ENCODE assay signal across 13 mouse cellular contexts in genomic region chr10:80315315-80315714, GRCm38 (mm10). TPM values are rescaled to one million over a fixed set of nuclear protein-coding genes. Genes with fewer than 3 reads are reported as not detected.
A peak's percentile ranks its signal among the peaks of the same experiment; 100 is the strongest.
DNase-seq lines count a peak whose midpoint lies in the region; ATAC-seq and TF ChIP-seq lines count a peak whose summit lies in the region.
"Had no signal": no experiment of that assay in that cellular context is flagged by ENCODE, and none has a peak within 500 bp of the region (broad histone marks: within the 10 kb centered on the region; RNA-seq: fewer than 3 reads in every experiment).

No protein-coding gene starts in this region.

- 37% methylated on average over 27 of the region's 27 CpGs for WGBS in heart, embryonic 13.5 days
- WGBS in lung, embryonic 16.5 days: 36% methylated on average over 27 of the region's 27 CpGs
- 47% methylated on average over 27 of the region's 27 CpGs for WGBS in embryonic facial prominence, embryonic 10.5 days

- no peak for DNase-seq in heart, postnatal 25 days (ENCODE audit: low spot score)
- no peak for DNase-seq in lung, postnatal 10 days
- no peak for DNase-seq in ES-E14 (ENCODE audit: low read depth, low spot score)
- DNase-seq in embryonic facial prominence, embryonic 10.5 days (ENCODE audit: low spot score): no peak
- DNase-seq in right cerebral cortex, postnatal 14 days: no peak
- DNase-seq: kidney, postnatal 36 days had no signal

- H3K9me3 ChIP-seq in heart, embryonic 13.5 days: no peaks in the 10 kb centered on the region
- no peaks in the 10 kb centered on the region for H3K9me3 ChIP-seq in lung, embryonic 16.5 days (ENCODE audit: control insufficient read depth, low read length)
- H3K9me3 ChIP-seq in ES-E14 (ENCODE audit: control insufficient read depth, insufficient read depth, low read depth, low read length): no peaks in the 10 kb centered on the region
- H3K9me3 ChIP-seq in embryonic facial prominence, embryonic 10.5 days: no peaks in the 10 kb centered on the region
- H3K9me3 ChIP-seq: embryonic facial prominence, embryonic 15.5 days; liver, embryonic 15.5 days had no signal

- peaks cover 81% of the 10 kb centered on the region for H3K27me3 ChIP-seq in heart, embryonic 13.5 days (replicated peaks)
- H3K27me3 ChIP-seq in lung, embryonic 16.5 days (ENCODE audit: control insufficient read depth, insufficient read depth, low read depth, low read length): peaks cover 59% of the 10 kb centered on the region
- peaks cover 82% of the 10 kb centered on the region for H3K27me3 ChIP-seq in embryonic facial prominence, embryonic 10.5 days (replicated peaks; ENCODE audit: low read depth, poor library complexity, severe bottlenecking)

- in situ Hi-C loops in ES-E14 (cut with MboI; ENCODE audit: low sequenced_read_pairs in 2 of 2, unreplicated experiment in 2 of 2): no loop called here

- intact Hi-C loops in heart, postnatal 25 days (cut with DNase I): no loop called here

- peaks cover 59% of the 10 kb centered on the region for H3K4me1 ChIP-seq in heart, embryonic 13.5 days
- peaks cover 36% of the 10 kb centered on the region for H3K4me1 ChIP-seq in lung, embryonic 16.5 days (replicated peaks; ENCODE audit: control insufficient read depth, insufficient read depth, low read length)
- H3K4me1 ChIP-seq in ES-E14 (ENCODE audit: control insufficient read depth in 2 of 2, insufficient read depth in 2 of 2, low read length in 2 of 2, poor library complexity in 1 of 2): peaks cover 0 to 24% of the 10 kb centered on the region in 2 experiments; a peak in 2 of 4 replicates
- H3K4me1 ChIP-seq in embryonic facial prominence, embryonic 10.5 days: peaks cover 52% of the 10 kb centered on the region

- H3K4me2 ChIP-seq in heart, embryonic 13.5 days: no peak overlapping the region
- H3K4me2 ChIP-seq in lung, embryonic 16.5 days (ENCODE audit: low read depth, low read length): no peak overlapping the region
- H3K4me2 ChIP-seq: embryonic facial prominence, embryonic 15.5 days; liver, embryonic 15.5 days had no signal

- H3K27ac ChIP-seq in heart, embryonic 13.5 days (replicated peaks): no peak overlapping the region
- H3K27ac ChIP-seq in lung, embryonic 16.5 days (ENCODE audit: low read length): no peak overlapping the region
- no peak overlapping the region for H3K27ac ChIP-seq in ES-E14 (ENCODE audit: insufficient read depth, low read depth, low read length, poor library complexity, severe bottlenecking)
- no peak overlapping the region for H3K27ac ChIP-seq in embryonic facial prominence, embryonic 10.5 days (replicated peaks)
- H3K27ac ChIP-seq: embryonic facial prominence, embryonic 15.5 days; liver, embryonic 15.5 days had no signal

- H3K9ac ChIP-seq in heart, embryonic 13.5 days: peak overlapping the region; percentile 51
- H3K9ac ChIP-seq in lung, embryonic 16.5 days (ENCODE audit: low read length): peak overlapping the region; percentile 27; the same call in 1 of the 2 replicates
- no peak overlapping the region; the same call in 1 of the 2 replicates for H3K9ac ChIP-seq in ES-E14 (ENCODE audit: insufficient read depth, low read depth, low read length, poor library complexity, severe bottlenecking)
- H3K9ac ChIP-seq: embryonic facial prominence, embryonic 15.5 days; liver, embryonic 15.5 days had no signal

- 0 out of 2 replicates have a peak overlapping the region, but pooled peaks have one; percentile 6 for H3K4me3 ChIP-seq in heart, embryonic 13.5 days
- H3K4me3 ChIP-seq in lung, embryonic 16.5 days (ENCODE audit: low read length): no peak overlapping the region
- peak overlapping the region; percentile 31 to 50; a peak in 2 of 4 replicates for H3K4me3 ChIP-seq in ES-E14 (ENCODE audit: insufficient read depth in 1 of 2, low read depth in 1 of 2, low read length in 2 of 2, poor library complexity in 1 of 2, severe bottlenecking in 1 of 2)
- peak overlapping the region; percentile 27; the same call in 1 of the 2 replicates for H3K4me3 ChIP-seq in embryonic facial prominence, embryonic 10.5 days
- H3K4me3 ChIP-seq: embryonic facial prominence, embryonic 15.5 days; liver, embryonic 15.5 days had no signal

- no peak for ATAC-seq in heart, embryonic 13.5 days (ENCODE audit: extremely low read depth, insufficient number of reproducible peaks, low FRiP score, low TSS enrichment)
- no peak for ATAC-seq in lung, embryonic 16.5 days (ENCODE audit: low read depth)
- ATAC-seq: inflammation-experienced regulatory T-cells, adult 6 months had no signal

- H3K36me3 ChIP-seq in heart, embryonic 13.5 days: peaks cover 20% of the 10 kb centered on the region
- H3K36me3 ChIP-seq in lung, embryonic 16.5 days (ENCODE audit: control insufficient read depth, insufficient read depth, low read length): peaks cover 6% of the 10 kb centered on the region; the same call in 1 of the 2 replicates
- H3K36me3 ChIP-seq in ES-E14 (ENCODE audit: control insufficient read depth, insufficient read depth, low read length, poor library complexity, severe bottlenecking): peaks cover 7% of the 10 kb centered on the region; the same call in 1 of the 2 replicates
- H3K36me3 ChIP-seq in embryonic facial prominence, embryonic 10.5 days (replicated peaks): peaks cover 71% of the 10 kb centered on the region

TF ChIP-seq in ES-E14, 5 proteins besides CTCF, POLR2A, EP300 and RAD21:
- TF ChIP-seq MAFK (IDR thresholded peaks at IDR 0.05; ENCODE audit: insufficient read depth, low read depth, low read length) (no peak), CHD2 (IDR thresholded peaks at IDR 0.05; ENCODE audit: low read depth, low read length) (no peak), ZC3H11A (IDR thresholded peaks at IDR 0.05; ENCODE audit: borderline replicate concordance, low read depth, low read length) (no peak), HCFC1 (IDR thresholded peaks at IDR 0.05; ENCODE audit: borderline replicate concordance, insufficient read depth, low read length) (no peak), ZNF384 (IDR thresholded peaks at IDR 0.05; ENCODE audit: low read depth, low read length) (no peak)

RNA-seq across cellular contexts. Expression of gene 2310011J03Rik, which starts 5.0 kb away (rescaled TPM):
- polyA plus RNA-seq in heart, embryonic 13.5 days (2015; fragmentation: Nextera tagmentation; extraction: Ambion mirVana): 36.0 and 36.6 TPM in 2 replicates
- total RNA-seq in heart, postnatal 25 days (2021): 10 to 100 TPM; 11.4 to 13.8 TPM
- 49.2 and 51.8 TPM in 2 replicates for polyA plus RNA-seq in lung, embryonic 16.5 days (2015; fragmentation: Nextera tagmentation; extraction: Ambion mirVana)
- 29.6 and 33.4 TPM in 2 replicates for total RNA-seq in ES-E14 (2012; rRNA removed)
- polyA plus RNA-seq in embryonic facial prominence, embryonic 10.5 days (2016; fragmentation: Nextera tagmentation; extraction: Ambion mirVana): 53.7 and 56.2 TPM in 2 replicates

RNA-seq across cellular contexts. Expression of gene Pcsk4, which starts 14.0 kb away (rescaled TPM):
- polyA plus RNA-seq in heart, embryonic 13.5 days (2015; fragmentation: Nextera tagmentation; extraction: Ambion mirVana): 1.8 and 2.1 TPM in 2 replicates
- total RNA-seq in heart, postnatal 25 days (2021): 1 to 10 TPM; 1.3 to 1.6 TPM
- polyA plus RNA-seq in lung, embryonic 16.5 days (2015; fragmentation: Nextera tagmentation; extraction: Ambion mirVana): 4.2 and 4.3 TPM in 2 replicates
- total RNA-seq in ES-E14 (2012; rRNA removed): 1.4 and 3.3 TPM in 2 replicates
- polyA plus RNA-seq in embryonic facial prominence, embryonic 10.5 days (2016; fragmentation: Nextera tagmentation; extraction: Ambion mirVana): 5.0 and 5.5 TPM in 2 replicates
- total RNA-seq: neutrophil, adult 5-6 weeks had no signal

RNA-seq across cellular contexts. Expression of gene Reep6, which starts 14.4 kb away (rescaled TPM):
- polyA plus RNA-seq in heart, embryonic 13.5 days (2015; fragmentation: Nextera tagmentation; extraction: Ambion mirVana): 2.6 and 4.4 TPM in 2 replicates
- total RNA-seq in heart, postnatal 25 days (2021): 1 to 10 TPM; 1.9 to 2.1 TPM
- polyA plus RNA-seq in lung, embryonic 16.5 days (2015; fragmentation: Nextera tagmentation; extraction: Ambion mirVana): 15.6 and 17.0 TPM in 2 replicates
- total RNA-seq in ES-E14 (2012; rRNA removed): 13.3 and 21.8 TPM in 2 replicates
- polyA plus RNA-seq in embryonic facial prominence, embryonic 10.5 days (2016; fragmentation: Nextera tagmentation; extraction: Ambion mirVana): 6.6 TPM in 2 replicates
- total RNA-seq: neutrophil, adult 5-6 weeks had no signal
- polyA plus RNA-seq: inflammation-experienced regulatory T-cells, adult 6 months had no signal

RNA-seq across cellular contexts. Expression of gene Apc2, which starts 19.5 kb away (rescaled TPM):
- 0.90 and 0.94 TPM in 2 replicates for polyA plus RNA-seq in heart, embryonic 13.5 days (2015; fragmentation: Nextera tagmentation; extraction: Ambion mirVana)
- 1 to 10 TPM; 3.4 to 4.0 TPM for total RNA-seq in heart, postnatal 25 days (2021)
- 0.67 and 0.88 TPM in 2 replicates for polyA plus RNA-seq in lung, embryonic 16.5 days (2015; fragmentation: Nextera tagmentation; extraction: Ambion mirVana)
- total RNA-seq in ES-E14 (2012; rRNA removed): 4.4 and 4.6 TPM in 2 replicates
- 11.8 and 12.6 TPM in 2 replicates for polyA plus RNA-seq in embryonic facial prominence, embryonic 10.5 days (2016; fragmentation: Nextera tagmentation; extraction: Ambion mirVana)
- total RNA-seq: megakaryocyte-erythroid progenitor cell, adult 5-6 weeks had no signal

RNA-seq across cellular contexts. Expression of gene Rps15, which starts 23.1 kb away (rescaled TPM):
- 621 and 687 TPM in 2 replicates for polyA plus RNA-seq in heart, embryonic 13.5 days (2015; fragmentation: Nextera tagmentation; extraction: Ambion mirVana)
- 100 to 1,000 TPM; 703 to 732 TPM for total RNA-seq in heart, postnatal 25 days (2021)
- 915 and 939 TPM in 2 replicates for polyA plus RNA-seq in lung, embryonic 16.5 days (2015; fragmentation: Nextera tagmentation; extraction: Ambion mirVana)
- 2,505 and 2,820 TPM in 2 replicates for total RNA-seq in ES-E14 (2012; rRNA removed)
- 1,079 and 1,119 TPM in 2 replicates for polyA plus RNA-seq in embryonic facial prominence, embryonic 10.5 days (2016; fragmentation: Nextera tagmentation; extraction: Ambion mirVana)
